Mouse (Mus musculus) CH12F3 (cell line): ENCODE measurements around the gene Phf23.
"Not testable (repeated sequence)": the region's sequence is repeated elsewhere in the genome, so short reads cannot be mapped to it uniquely, and the experiment has no call there.

ENCODE experiments used
- in situ Hi-C: fragments of 300-500 bp; cut with MboI; formaldehyde crosslinking; loops from 2 replicates; pipeline ENCODE4 v1.14.3; 2020; ENCODE audit warnings: low sequenced_read_pairs

Gene Phf23

GRCm38 (mm10) chr11:69998567-69999491, 3.3 kb downstream of the Phf23 start:
- in situ Hi-C loops, result no loop called here

GRCm38 (mm10) chr11:69999666-70000065, 4.1 kb downstream of the Phf23 start:
- in situ Hi-C loops, result no loop called here

GRCm38 (mm10) chr11:70000396-70000898, 4.9 kb downstream of the Phf23 start, which contains the start of gene Dvl2:
Gene Dvl2 (plus strand): TSS chr11:70000595.
- in situ Hi-C loops, result no loop called here

- in situ Hi-C loops, result no loop called here
These were observed 5.6 kb downstream of the Phf23 start for GRCm38 (mm10) chr11:70001159-70001558.

- in situ Hi-C loops, result no loop called here
These were observed 6.3 kb downstream of the Phf23 start for GRCm38 (mm10) chr11:70001865-70002264.

- in situ Hi-C loops, result no loop called here
These were observed 6.9 kb downstream of the Phf23 start for GRCm38 (mm10) chr11:70002471-70002870.

- in situ Hi-C loops, result no loop called here
These were observed 9.9 kb downstream of the Phf23 start for GRCm38 (mm10) chr11:70005521-70005920.

- in situ Hi-C loops, result no loop called here
These were observed 14.5 kb downstream of the Phf23 start for GRCm38 (mm10) chr11:70010033-70010432.

GRCm38 (mm10) chr11:70010548-70010947, 15.0 kb downstream of the Phf23 start:
- in situ Hi-C loops, result no loop called here

GRCm38 (mm10) chr11:70010961-70011360, 15.4 kb downstream of the Phf23 start:
- in situ Hi-C loops, result no loop called here

- in situ Hi-C loops, result no loop called here
These were observed 17.4 kb downstream of the Phf23 start for GRCm38 (mm10) chr11:70012931-70013330.

GRCm38 (mm10) chr11:70013408-70013807, 17.8 kb downstream of the Phf23 start:
- in situ Hi-C loops, result no loop called here

- in situ Hi-C loops, result no loop called here
These were observed 18.5 kb downstream of the Phf23 start for GRCm38 (mm10) chr11:70014051-70014450.

- in situ Hi-C loops, result no loop called here
These were observed 19.4 kb downstream of the Phf23 start, which contains the start of gene Acadvl for GRCm38 (mm10) chr11:70014880-70015558. Gene Acadvl (minus strand): TSS chr11:70015411.

GRCm38 (mm10) chr11:70015677-70016076, 20.1 kb downstream of the Phf23 start:
- in situ Hi-C loops, result no loop called here

- in situ Hi-C loops, result not testable (repeated sequence)
These were observed 20.6 kb downstream of the Phf23 start for GRCm38 (mm10) chr11:70016177-70016576.

- in situ Hi-C loops, result no loop called here
These were observed 21.1 kb downstream of the Phf23 start, which contains the start of gene Dlg4 for GRCm38 (mm10) chr11:70016669-70017068. Gene Dlg4 (plus strand): TSS chr11:70016942.

GRCm38 (mm10) chr11:70017199-70017767, 21.7 kb downstream of the Phf23 start:
- in situ Hi-C loops, result no loop called here

GRCm38 (mm10) chr11:70018131-70018990, 22.8 kb downstream of the Phf23 start:
- in situ Hi-C loops, result no loop called here

- in situ Hi-C loops, result no loop called here
These were observed 24.0 kb downstream of the Phf23 start for GRCm38 (mm10) chr11:70019495-70020021.
